Mouse (Mus musculus) retina, postnatal 7 days (tissue): Measurements from ENCODE around the gene Sec24c.

Source experiments
- DNase-seq: peaks from one replicate; pipeline ENCODE4 v3.0.0-alpha.2; 2012; ENCODE audit warnings: low read depth, low spot score

The Sec24c gene

DNA sequence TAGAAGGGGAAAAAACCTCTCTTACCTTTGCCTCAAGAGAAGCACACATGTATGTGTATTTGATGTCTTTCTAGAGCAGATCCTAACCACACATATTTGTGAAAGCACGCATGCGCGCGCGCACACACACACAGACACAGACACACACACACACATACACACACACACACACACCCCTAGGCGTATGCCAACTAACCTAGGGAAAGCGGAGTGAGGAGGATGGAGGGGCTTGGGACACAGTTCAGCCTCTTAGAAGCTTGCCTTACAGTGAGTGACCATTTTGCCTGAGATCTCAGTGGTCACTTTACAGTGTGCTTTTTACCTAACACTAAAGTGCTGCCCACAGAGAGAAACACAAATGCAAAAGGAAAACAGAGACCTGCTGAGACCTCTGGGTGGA lies 14.4 kb upstream of the Sec24c start:
- no peak for DNase-seq

DNA sequence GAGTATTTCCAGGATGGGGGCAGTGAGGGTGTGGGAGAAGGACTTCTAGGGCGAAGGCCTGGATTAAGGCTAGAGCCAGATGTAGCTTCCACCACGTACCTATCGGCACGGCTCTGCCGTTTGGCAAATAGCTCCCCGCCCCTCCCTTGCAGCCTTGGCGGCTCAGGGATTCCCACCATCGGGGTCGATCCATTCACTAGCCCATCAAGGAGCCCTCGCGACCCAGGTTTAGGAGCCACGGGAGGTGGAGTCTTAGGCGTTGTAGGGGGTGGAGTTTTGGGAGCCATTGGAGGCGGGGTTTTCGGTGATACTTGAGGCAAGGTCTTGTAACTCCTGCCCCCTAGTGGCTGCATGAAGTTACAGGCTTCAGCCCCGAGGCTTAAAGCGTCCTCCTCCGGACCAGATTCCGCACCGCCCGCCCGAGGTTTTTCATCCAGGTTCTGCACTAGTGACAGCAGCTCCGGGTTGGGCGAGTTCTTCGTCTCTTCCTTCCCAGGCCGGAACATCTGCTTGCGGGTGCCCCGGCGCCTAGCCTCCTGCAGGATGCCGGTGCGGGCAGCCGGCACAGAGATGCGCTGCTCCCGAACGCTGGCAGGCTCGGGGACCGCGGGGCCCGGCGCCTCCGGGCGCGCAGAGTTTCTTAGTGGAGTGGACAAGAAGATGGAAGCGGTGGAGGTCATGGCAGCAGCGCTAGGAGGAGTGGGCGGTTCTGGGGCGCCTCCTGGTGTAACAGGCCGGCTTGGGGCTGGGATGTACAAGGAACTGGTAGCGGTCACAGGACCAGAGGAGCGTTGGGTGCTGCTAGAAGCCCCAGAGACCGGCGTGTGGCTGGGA lies 13.1 kb upstream of the Sec24c start:
- DNase-seq: peak; percentile 93

DNA sequence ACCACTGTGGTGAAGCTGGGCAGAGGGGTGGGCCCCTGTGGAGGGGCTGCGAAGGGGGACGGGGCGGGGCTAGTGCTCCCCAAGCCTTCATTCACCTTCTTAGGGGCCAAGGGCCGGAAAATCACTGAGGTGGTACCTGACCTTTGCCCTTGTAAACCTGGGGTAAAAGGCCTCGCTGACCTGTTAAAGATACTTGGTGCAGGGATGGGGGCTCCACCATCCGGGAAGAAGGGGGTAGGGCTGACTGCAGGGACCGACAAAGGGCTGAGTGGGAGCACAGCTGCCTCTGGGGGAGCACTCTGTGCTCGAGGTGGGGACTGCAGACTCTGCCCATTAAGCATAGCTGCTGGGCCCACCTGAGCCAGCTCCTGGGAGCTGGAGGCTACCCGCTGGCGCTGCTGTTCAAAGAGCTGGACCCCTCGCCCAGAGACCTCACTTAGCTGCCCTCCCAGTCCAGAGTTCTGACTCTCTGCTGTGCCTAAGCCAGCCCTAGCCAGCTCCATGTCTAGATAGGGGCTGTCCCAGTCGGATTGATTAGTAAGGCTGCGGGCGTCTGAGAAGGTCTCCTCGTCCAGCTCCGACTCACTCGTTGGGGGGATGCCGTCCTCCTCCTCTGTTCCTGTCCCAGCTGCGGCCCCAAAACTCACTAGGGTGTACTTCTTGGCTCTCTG lies 12.3 kb upstream of the Sec24c start:
- DNase-seq: no peak

DNA sequence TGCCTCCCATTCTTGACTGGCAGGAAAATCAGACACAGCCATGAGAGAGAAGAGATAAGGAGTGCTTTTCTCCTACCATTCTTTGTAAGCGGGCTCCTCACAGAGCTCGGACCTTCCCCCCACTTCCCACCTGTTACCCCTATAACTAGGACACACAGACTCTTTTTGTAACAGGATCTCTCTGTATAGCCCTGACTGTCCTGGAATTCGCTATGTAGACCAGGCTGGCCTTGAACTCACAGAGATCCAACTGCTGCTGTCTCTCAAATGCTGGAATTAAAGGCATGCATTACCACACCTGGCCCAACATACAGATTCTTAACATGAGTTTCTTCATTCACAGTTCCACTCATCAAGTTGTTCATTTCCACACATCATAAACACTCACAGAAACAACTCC lies 11.4 kb upstream of the Sec24c start:
- DNase-seq: no peak

GRCm38 (mm10) chr14:20663601-20664000 lies 10.5 kb upstream of the Sec24c start:
- DNase-seq: no peak

DNA sequence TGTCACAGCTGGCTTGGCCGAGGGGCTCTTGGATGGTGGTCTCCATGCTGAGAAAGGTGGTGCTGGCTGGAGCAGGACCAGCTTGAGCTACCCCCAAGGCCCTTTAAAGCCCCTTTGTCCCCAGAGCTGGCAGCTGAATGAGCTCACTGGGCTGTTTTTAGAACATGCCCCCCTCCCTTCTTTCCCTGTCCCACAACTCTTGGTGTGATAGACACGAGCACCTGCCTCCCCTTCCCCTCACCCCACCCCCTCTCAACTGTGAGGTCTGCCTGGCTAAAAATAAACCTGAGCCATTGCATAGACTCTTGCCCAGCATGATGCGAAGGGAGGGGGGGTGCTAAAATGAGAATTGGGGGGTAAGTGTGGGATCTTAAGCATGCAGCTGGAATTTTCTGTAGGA lies 9.7 kb upstream of the Sec24c start:
- no peak for DNase-seq

DNA sequence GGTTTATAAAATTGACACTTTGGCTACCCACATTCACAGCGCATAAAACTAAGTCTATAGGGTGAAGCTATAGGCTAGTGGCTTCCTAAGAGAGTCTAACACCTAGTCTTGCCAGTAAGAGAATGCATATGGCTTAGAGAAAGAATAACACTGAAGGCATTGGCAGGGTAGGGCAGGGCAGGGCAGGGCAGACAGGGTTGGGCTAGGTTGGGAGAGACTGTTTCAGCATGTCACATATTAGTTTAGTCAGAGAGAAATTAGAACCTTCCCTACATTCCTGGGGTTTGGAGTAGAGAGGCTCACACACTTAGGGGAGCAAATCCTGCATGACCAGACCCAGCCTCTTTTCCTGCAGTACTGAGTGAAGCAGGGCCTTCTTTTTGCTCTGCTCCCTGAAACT lies 6.6 kb upstream of the Sec24c start:
- DNase-seq: no peak

GRCm38 (mm10) chr14:20668154-20668810 lies 5.8 kb upstream of the Sec24c start, which contains the start of gene Synpo2l:
Gene Synpo2l (minus strand): TSS chr14:20668354.
- DNase-seq: no peak

DNA sequence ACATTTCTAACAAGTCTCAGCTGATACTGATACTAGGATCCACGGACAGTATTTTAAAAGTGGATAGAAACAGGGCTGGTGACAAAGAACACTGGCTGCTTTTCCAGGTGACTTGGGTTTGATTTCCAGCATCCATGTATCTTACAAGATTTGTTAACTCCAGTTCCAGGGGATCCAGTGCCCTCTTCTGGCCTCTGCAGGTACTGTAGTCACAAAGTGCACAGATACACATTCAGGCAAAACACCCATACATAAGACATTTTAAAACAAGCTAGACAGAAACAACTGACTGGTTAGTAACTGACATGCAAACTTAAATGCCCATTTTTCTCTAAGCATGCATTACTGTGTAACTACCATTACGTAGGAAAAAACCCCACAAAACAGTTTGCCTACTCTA lies 1.1 kb upstream of the Sec24c start:
- no peak for DNase-seq

DNA sequence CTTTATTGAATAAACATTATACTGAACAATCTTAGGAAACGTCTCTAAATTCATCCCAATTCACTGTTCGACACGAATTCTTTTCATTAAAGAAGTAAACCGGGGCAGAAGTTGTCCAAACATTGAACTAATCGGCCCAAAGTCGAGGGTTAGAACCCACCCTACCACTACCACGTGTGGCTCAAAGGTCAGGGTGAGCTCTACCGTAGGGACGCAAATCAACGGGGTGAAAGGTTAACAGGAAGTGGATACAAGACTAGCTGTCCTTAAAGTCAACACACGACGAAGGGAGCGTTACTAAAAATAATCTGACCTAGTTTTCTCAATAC lies 409 bp upstream of the Sec24c start:
- DNase-seq: no peak

- no peak for DNase-seq
These were observed 3.8 kb downstream of the Sec24c start for GRCm38 (mm10) chr14:20677906-20678305.

DNA sequence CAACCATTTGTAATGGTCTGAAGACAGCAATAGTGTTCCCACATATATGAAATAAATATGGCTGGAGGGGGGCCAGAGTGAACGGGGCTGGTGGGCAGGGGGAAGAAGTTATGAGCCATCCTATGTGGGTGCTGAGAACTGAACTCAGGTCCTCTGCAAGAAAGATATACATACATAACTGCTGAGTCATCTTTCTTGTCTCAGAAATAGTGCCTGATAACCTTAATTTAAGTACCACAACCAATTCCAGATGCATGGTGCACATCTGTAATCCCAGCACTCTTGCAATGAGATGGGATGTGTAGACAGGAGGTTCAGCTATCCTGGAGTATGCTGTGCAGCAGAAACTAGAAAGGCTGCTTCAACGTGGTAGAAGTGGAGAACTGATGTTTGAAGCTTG lies 7.6 kb downstream of the Sec24c start:
- DNase-seq: no peak

DNA sequence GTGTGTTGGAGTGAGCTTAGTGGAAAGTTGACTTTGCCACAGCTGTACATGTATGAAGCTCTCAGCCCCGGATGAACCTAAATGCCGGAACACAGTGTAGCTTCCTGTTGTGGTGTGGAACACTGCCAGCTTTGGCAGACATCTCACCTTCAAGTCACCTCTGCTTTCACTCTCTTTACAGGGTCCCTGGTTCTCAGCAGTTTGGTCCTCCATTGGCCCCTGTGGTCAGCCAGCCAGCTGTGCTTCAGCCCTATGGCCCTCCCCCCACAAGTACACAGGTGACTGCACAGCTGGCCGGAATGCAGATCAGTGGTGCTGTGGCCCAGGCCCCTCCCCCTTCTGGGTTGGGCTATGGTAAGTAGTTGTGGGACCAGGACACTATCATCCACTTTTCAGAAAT lies 8.4 kb downstream of the Sec24c start:
- DNase-seq: no peak

GRCm38 (mm10) chr14:20686576-20686975 lies 12.5 kb downstream of the Sec24c start:
- DNase-seq: no peak

- no peak for DNase-seq
These were observed 14.9 kb downstream of the Sec24c start for GRCm38 (mm10) chr14:20689009-20689408.

- DNase-seq: no peak
These were observed 17.7 kb downstream of the Sec24c start for GRCm38 (mm10) chr14:20691772-20692171.

DNA sequence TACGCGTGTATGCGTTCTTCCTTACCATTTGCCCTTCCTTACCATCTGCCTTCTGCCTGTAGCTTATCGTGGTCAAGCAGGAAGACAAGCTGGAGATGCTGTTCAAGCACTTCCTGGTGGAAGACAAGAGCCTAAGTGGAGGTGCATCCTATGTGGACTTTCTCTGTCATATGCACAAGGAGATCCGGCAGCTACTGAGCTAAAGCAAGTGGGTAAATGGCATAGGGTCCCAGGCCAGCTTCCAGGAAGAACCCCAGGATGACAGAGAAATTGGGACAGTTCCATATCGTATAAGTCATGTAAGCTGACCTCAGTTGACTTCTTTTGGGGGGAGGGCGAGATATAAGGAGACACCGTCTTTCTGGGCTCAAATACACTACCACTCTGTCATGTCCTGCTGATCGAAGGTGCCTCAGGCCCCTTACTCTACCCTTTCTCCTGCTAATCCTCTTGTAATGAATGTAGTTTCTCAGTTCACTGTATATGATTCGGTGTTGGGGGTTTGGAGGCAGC lies 19.5 kb downstream of the Sec24c start:
- no peak for DNase-seq

DNA sequence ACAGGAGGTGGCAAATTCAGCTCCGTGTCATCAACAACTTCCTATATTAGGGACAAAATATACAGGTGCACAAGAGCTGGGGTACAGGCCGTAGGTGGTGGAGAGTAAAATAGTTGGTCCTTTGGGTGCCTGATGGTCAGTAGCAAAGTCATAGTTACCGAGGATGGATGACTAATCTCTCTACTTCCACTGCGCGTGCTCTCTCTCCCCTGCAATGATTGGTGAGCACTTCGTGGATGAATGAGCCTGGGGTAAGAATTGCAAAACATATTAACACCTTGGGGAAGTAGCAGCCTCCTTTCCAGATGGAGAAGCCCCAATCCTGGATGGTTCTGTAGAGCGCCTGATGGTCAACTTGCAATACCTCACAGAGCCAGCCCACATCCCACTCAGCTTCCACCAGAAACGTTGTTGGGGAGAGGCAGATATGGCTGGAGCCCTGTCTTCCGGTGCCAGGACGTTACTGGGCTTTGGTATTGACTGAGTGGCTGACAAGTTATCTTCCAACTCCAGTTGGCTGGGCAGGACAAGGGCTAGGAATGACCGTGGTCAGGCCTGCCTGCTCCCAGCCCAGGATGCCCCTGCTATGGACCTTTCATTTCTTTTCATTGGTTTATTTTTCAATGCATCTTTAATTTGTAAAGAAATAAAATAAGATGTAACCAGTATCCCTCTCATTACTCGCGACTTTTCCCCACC lies 20.2 kb downstream of the Sec24c start:
- no peak for DNase-seq

DNA sequence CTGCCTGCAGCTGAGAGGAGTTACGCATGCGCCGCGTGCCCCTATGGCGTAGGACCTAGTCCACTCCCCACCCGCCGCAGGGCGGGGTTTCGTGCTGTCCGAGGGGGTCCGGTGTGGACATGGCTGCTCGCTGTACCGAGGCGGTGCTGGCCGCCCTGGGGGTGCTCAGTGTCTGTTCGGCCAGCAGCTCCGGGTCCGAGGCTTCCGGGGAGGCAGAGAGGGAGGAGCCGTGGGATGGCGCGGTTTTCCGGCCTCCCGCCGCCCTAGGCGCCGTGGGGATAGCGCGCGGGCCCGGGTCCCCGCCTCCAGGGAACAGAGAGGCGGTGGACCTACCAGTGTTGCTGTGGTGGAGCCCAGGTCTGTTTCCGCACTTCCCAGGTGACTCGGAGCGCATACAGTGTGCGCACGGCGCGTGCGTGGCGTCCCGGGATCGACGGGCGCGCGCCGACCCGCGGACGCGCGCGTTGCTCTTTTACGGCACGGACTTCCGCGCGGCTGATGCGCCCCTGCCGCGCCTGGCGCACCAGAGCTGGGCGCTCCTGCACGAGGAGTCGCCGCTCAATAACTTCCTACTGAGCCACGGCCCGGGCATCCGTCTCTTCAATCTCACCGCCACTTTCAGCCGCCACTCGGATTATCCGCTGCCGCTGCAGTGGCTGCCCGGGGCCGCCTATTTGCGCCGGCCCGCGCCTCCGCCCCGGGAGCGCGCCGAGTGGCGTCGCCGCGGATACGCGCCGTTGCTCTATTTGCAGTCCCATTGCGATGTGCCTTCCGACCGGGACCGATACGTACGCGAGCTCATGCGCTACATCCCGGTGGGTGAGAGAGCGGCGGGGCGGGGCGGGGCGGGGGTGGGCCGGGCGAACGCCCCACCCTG lies 21.0 kb downstream of the Sec24c start, which contains the start of gene Fut11:
Fut11 (plus strand) TSS at position 85 of the 877 bp plus-strand sequence.
- peak; percentile 69 for DNase-seq

DNA sequence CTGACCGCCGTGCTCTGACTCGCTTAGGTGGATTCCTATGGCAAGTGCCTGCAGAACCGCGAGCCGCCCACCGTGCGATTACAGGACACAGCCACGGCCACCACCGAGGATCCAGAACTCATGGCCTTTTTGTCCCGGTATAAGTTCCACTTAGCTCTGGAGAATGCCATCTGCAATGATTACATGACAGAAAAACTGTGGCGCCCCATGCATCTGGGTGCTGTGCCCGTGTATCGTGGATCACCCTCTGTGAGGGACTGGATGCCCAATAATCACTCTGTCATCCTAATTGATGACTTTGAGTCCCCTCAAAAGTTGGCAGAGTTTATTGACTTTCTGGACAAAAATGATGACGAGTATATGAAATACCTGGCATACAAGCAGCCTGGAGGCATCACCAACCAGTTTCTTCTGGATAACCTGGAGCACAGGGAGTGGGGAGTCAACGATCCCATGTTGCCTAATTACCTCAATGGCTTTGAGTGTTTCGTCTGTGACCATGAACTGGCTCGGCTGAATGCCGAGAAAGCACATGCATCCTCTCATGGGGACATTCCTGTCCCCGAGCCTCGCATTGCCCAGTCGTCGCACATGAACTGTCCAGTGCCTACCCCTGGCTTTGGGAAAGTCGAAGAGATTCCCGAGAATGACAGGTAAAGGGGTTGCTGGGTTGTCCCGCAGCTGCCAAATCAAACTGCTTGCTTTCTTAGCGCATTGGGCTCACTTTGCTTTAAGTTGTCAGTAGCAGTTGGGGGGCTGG lies 21.8 kb downstream of the Sec24c start:
- DNase-seq: no peak
